16 mouse cellular contexts compared by ENCODE assay signal in the genomic region with DNA sequence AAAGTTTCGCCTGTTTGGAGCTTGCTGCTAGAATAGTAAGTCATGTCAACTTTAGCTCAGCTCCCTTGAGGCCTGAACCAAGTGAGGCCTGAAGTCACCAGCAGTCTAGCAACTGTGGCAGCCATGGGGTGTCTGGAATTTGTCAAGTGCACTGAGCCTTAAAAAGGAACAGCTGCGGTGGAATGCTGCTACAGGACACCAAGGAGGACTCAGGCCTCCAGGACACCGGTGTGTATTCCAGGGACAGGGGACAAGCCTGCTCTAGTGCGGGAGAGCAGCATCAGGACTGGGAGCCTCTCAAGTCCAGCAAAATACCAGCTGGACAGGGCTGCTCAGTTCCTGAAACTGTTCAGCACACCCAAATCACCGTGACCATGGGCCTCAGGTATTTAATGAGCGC.
A peak's percentile ranks its signal among the peaks of the same experiment; 100 is the strongest.
DNase-seq lines count a peak whose midpoint lies in the region; ATAC-seq and TF ChIP-seq lines count a peak whose summit lies in the region.
"Had no signal": no experiment of that assay in that cellular context is flagged by ENCODE, and none has a peak within 500 bp of the region (broad histone marks: within the 10 kb centered on the region; RNA-seq: fewer than 3 reads in every experiment).

No protein-coding gene starts in this region.

- H3K4me1 ChIP-seq in heart, embryonic 14.5 days (ENCODE audit: control insufficient read depth in 2 of 2, insufficient read depth in 2 of 2, low read length in 2 of 2) = peaks cover 8 to 13% of the 10 kb centered on the region in 2 experiments
- H3K4me1 ChIP-seq in heart, adult 2 months (ENCODE audit: control insufficient read depth, insufficient read depth, low read length) = no peaks in the 10 kb centered on the region
- H3K4me1 ChIP-seq in limb, embryonic 12.5 days (replicated peaks) = peaks cover 32% of the 10 kb centered on the region
- peaks cover 34% of the 10 kb centered on the region for H3K4me1 ChIP-seq in midbrain, embryonic 10.5 days
- H3K4me1 ChIP-seq: lung, embryonic 15.5 days; megakaryocyte, embryonic 14.5 days had no signal

- no peak for TF ChIP-seq CTCF in heart, adult 2 months (IDR thresholded peaks at IDR 0.05)

- no peaks in the 10 kb centered on the region for H3K9me3 ChIP-seq in heart, embryonic 14.5 days (ENCODE audit: control insufficient read depth, low read length)
- no peaks in the 10 kb centered on the region for H3K9me3 ChIP-seq in limb, embryonic 12.5 days
- no peaks in the 10 kb centered on the region for H3K9me3 ChIP-seq in midbrain, embryonic 10.5 days (replicated peaks)
- H3K9me3 ChIP-seq: lung, embryonic 15.5 days; megakaryocyte, embryonic 14.5 days had no signal

- H3K4me3 ChIP-seq in heart, embryonic 14.5 days (ENCODE audit: control insufficient read depth in 1 of 2, insufficient read depth in 1 of 2, low read depth in 1 of 2, low read length in 2 of 2) = no peak overlapping the region
- H3K4me3 ChIP-seq in heart, adult 2 months = no peak overlapping the region
- H3K4me3 ChIP-seq in limb, embryonic 12.5 days (replicated peaks) = no peak overlapping the region
- H3K4me3 ChIP-seq in midbrain, embryonic 10.5 days = no peak overlapping the region
- H3K4me3 ChIP-seq: erythroblast, embryonic 14.5 days; lung, embryonic 15.5 days; megakaryocyte, embryonic 14.5 days had no signal

- no peak for TF ChIP-seq EP300 in heart, adult 2 months (IDR thresholded peaks at IDR 0.05; ENCODE audit: insufficient read depth, low read depth, low read length)

- no peaks in the 10 kb centered on the region for H3K27me3 ChIP-seq in heart, embryonic 14.5 days (ENCODE audit: control insufficient read depth, insufficient read depth, low read length)
- H3K27me3 ChIP-seq in heart, adult 2 months (ENCODE audit: control insufficient read depth, insufficient read depth, low read length) = no peaks in the 10 kb centered on the region
- 0 out of 2 replicates have a peak, but pooled peaks cover 6% of the 10 kb centered on the region for H3K27me3 ChIP-seq in limb, embryonic 12.5 days
- H3K27me3 ChIP-seq in midbrain, embryonic 10.5 days (ENCODE audit: low read depth, poor library complexity, severe bottlenecking) = peaks cover 93% of the 10 kb centered on the region
- H3K27me3 ChIP-seq: lung, embryonic 15.5 days; megakaryocyte, embryonic 14.5 days had no signal

- intact Hi-C loops in heart, adult 2 months (cut with DNase I) = no loop called here

- WGBS in heart, embryonic 14.5 days = 25% methylated on average over 6 of the region's 6 CpGs
- WGBS in heart, adult 2 months = 55% methylated on average over 6 of the region's 6 CpGs
- 28% methylated on average over 6 of the region's 6 CpGs for WGBS in limb, embryonic 12.5 days
- 69% methylated on average over 6 of the region's 6 CpGs for WGBS in midbrain, embryonic 10.5 days

- no peak for DNase-seq in heart, adult 2 months
- DNase-seq in Muller cell, postnatal 12 days (ENCODE audit: inconsistent ontology term) = peak; percentile 22
- DNase-seq in embryo, embryonic 10.5 days (ENCODE audit: low spot score) = peak; percentile 46
- DNase-seq in left cerebral cortex, adult 9 months (ENCODE audit: low spot score in 2 of 2) = no peak
- DNase-seq in midbrain, embryonic 10.5 days (ENCODE audit: low spot score) = no peak
- no peak for DNase-seq in ovary, postnatal 14 days (ENCODE audit: low spot score)
- DNase-seq: cerebellum, adult 11-12 months; kidney, postnatal 36 days; liver; thymus, postnatal 4 days had no signal

- H3K36me3 ChIP-seq in heart, embryonic 14.5 days (ENCODE audit: control insufficient read depth, insufficient read depth, low read length) = no peaks in the 10 kb centered on the region
- H3K36me3 ChIP-seq in heart, adult 2 months (ENCODE audit: control insufficient read depth, insufficient read depth, low read length) = no peaks in the 10 kb centered on the region
- H3K36me3 ChIP-seq in limb, embryonic 12.5 days = no peaks in the 10 kb centered on the region
- H3K36me3 ChIP-seq in midbrain, embryonic 10.5 days = no peaks in the 10 kb centered on the region
- H3K36me3 ChIP-seq: lung, embryonic 15.5 days had no signal

- H3K9ac ChIP-seq in heart, embryonic 14.5 days (ENCODE audit: low read length) = no peak overlapping the region
- H3K9ac ChIP-seq in heart, adult 2 months (ENCODE audit: low read depth, low read length) = no peak overlapping the region
- no peak overlapping the region for H3K9ac ChIP-seq in limb, embryonic 12.5 days (replicated peaks)
- H3K9ac ChIP-seq: lung, embryonic 15.5 days had no signal

- no peak for ATAC-seq in heart, embryonic 14.5 days (ENCODE audit: insufficient number of reproducible peaks, insufficient read depth, low FRiP score, low read depth)
- peak; percentile 52; the same call in 1 of the 2 replicates for ATAC-seq in limb, embryonic 12.5 days (ENCODE audit: insufficient number of reproducible peaks, insufficient read depth, low FRiP score, low TSS enrichment, low read depth)

- no peaks in the 10 kb centered on the region for H3K79me2 ChIP-seq in heart, adult 2 months (replicated peaks; ENCODE audit: control insufficient read depth, insufficient read depth, low read length)

- H3K27ac ChIP-seq in heart, embryonic 14.5 days (replicated peaks in 1 of 2; ENCODE audit: control insufficient read depth in 1 of 2, insufficient read depth in 1 of 2, low read depth in 2 of 2, low read length in 2 of 2) = peak overlapping the region; percentile 30 to 58
- H3K27ac ChIP-seq in heart, adult 2 months = no peak overlapping the region
- peak overlapping the region; percentile 37 for H3K27ac ChIP-seq in limb, embryonic 12.5 days
- H3K27ac ChIP-seq in midbrain, embryonic 10.5 days (replicated peaks) = no peak overlapping the region
- H3K27ac ChIP-seq: lung, embryonic 15.5 days; stomach, postnatal 0 days had no signal

- no peak for TF ChIP-seq POLR2A in heart, adult 2 months (IDR thresholded peaks at IDR 0.05; ENCODE audit: insufficient read depth, low read depth, low read length)

- no peak overlapping the region for H3K4me2 ChIP-seq in heart, embryonic 14.5 days (ENCODE audit: low read length)
- H3K4me2 ChIP-seq in limb, embryonic 12.5 days = no peak overlapping the region
- H3K4me2 ChIP-seq: lung, embryonic 15.5 days had no signal

Comparison
In these comparisons a context has a peak if more than half of its experiments do, and no peak if none do; other contexts are left out.
1. H3K27ac ChIP-seq: peak in heart, embryonic 14.5 days (2 of 2) and limb, embryonic 12.5 days (single experiment); none in heart, adult 2 months (single experiment) and midbrain, embryonic 10.5 days (single experiment).
2. DNase-seq: peak in Muller cell, postnatal 12 days (single experiment) and embryo, embryonic 10.5 days (single experiment); none in heart, adult 2 months (0 of 2), left cerebral cortex, adult 9 months (0 of 2), midbrain, embryonic 10.5 days (single experiment) and ovary, postnatal 14 days (single experiment).